Mouse (Mus musculus) megakaryocyte, embryonic 14.5 days (primary cell): ENCODE measurements around the gene Mxi1.

Experiments used
- FLI1 ChIP-seq: IDR thresholded peaks from 2 replicates; pipeline ENCODE4 v1.6.1; 2012; ENCODE audit warnings: low read length, inconsistent platforms, mixed read lengths
- GATA1 ChIP-seq: IDR thresholded peaks from 3 replicates; pipeline ENCODE4 v1.6.1; 2012; ENCODE audit warnings: mixed read lengths, low read length, inconsistent platforms, borderline replicate concordance

DNA sequence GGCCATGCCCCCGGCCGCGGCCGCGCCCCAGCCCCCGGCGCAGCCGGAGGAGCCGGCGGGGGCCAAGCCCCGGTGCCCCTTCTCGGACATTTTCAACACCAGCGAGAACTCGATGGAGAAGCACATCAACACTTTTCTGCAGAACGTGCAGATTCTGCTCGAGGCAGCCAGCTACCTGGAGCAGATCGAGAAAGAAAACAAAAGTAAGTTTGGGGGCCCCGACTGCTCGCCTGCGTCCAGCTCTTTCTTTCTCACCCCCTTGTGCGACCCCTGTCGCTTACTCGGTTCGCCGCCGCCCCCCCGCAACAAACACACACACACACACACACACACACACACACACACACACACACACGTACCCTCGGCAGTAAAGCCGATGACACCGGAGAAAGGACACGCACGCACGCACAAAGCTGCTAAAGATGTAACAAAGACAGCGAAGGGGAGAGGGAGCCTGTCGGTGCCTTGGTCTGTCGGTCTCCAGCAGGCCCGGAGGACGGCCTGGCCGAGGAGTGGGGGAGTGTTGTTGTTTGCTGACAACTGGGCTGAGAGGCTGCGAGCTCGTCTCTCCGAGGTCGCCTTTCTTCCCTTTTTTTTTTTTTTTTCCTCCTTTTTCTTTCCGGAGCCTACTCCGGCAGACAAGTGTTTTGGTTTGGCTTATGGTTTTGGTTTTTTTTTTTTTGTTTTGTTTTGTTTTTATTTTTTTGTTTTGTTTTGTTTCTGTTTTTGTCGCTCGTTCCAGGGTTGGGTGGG lies 629 bp downstream of the Mxi1 start:
- TF ChIP-seq GATA1: no peak
- TF ChIP-seq FLI1: no peak
